Mouse (Mus musculus) erythroblast, embryonic 14.5 days (primary cell): ENCODE results near the gene Mtmr14.

Experiments
- GATA1 ChIP-seq: IDR thresholded peaks from 2 replicates; pipeline ENCODE4 v1.6.1; 2012; ENCODE audit warnings: low read length, inconsistent platforms, mixed read lengths
- TAL1 ChIP-seq: IDR thresholded peaks from 3 replicates; pipeline ENCODE4 v1.6.1; 2012; ENCODE audit warnings: low read length, inconsistent platforms, mixed read lengths

GRCm38 (mm10) chr6:113301350-113301749 lies 63.7 kb downstream of the Mtmr14 start:
- TF ChIP-seq GATA1 (no peak), TAL1 (no peak)
